Mouse (Mus musculus) c-Kit-positive CD71-negative TER-119-negative erythroid progenitor cells, embryonic 14.5 days (primary cell): ENCODE results near the gene Rnls.
"Not testable (repeated sequence)": the region's sequence is repeated elsewhere in the genome, so short reads cannot be mapped to it uniquely, and the experiment has no call there.

Experiments used
- DNase-seq: peaks from one replicate; pipeline ENCODE4 v3.0.0-alpha.2; 2013; ENCODE audit warnings: low read depth

Gene Rnls

GRCm38 (mm10) chr19:33391651-33392382, at the start of gene Rnls:
Rnls (minus strand) TSS chr19:33392295.
- peak; percentile 41 for DNase-seq

DNA sequence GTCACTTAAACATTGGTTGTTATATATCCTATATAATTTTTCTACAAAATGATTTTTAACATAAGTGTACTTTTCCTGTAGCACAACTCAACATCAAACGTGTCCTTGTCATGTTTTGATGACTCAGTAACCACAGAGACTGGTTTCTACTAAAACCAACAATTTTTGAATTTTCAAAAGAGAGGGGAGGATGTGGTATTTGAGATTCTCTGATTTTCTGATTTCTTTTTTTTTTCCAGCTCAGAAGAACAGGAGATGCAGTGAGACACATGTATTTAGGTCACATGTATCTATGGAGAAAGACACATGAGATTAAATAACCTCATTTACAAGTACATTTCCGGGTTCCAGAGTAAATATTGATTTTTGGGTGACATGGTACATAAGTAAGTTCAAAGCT, 37.4 kb upstream of the Rnls start:
- DNase-seq, result no peak

- DNase-seq, result not testable (repeated sequence)
Observed at GRCm38 (mm10) chr19:33419368-33419767, 27.3 kb upstream of the Rnls start.

GRCm38 (mm10) chr19:33380825-33381224, 11.3 kb downstream of the Rnls start:
- no peak for DNase-seq

GRCm38 (mm10) chr19:33380386-33380785, 11.7 kb downstream of the Rnls start:
- DNase-seq, result peak; percentile 17

DNA sequence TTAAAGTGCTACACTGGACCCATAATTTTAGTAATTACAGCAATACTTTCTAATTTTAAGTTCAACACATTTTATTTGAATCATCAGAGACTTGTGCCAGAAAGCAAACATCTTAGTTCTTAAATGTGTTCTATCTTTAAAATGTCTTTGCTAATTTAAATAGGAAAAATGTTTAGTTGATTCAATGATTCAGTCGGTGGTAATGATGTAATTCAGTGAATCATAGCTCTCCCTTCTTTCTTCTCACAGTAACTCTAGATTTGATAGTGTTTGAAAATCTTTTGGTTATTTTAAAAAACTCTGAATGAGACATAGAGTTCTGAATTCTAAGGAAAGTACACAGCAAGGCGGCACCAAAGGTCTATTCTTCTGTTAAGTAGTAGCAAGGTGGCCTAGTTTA, 23.3 kb downstream of the Rnls start:
- DNase-seq, result no peak

GRCm38 (mm10) chr19:33366661-33367060, 25.4 kb downstream of the Rnls start:
- peak; percentile 46 for DNase-seq

DNA sequence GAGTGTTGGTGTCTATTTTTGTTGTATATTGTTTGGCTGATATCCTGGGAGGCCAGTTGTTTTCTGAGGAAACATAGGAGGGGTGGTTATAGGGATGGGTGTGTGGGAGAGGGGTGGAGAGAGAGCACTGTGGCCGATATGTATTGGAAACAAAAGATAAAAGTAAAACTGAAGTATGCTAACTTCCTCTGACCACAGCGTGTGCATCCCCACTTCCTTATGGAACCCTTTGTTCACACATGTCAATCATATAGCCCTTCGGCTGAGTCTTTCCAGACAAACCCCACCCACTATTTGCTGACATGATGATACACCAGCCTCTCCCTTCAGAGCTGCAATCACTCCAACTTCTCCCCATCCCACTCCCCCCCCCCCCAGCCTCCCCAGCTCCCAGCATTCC, 35.1 kb downstream of the Rnls start:
- no peak for DNase-seq

DNA sequence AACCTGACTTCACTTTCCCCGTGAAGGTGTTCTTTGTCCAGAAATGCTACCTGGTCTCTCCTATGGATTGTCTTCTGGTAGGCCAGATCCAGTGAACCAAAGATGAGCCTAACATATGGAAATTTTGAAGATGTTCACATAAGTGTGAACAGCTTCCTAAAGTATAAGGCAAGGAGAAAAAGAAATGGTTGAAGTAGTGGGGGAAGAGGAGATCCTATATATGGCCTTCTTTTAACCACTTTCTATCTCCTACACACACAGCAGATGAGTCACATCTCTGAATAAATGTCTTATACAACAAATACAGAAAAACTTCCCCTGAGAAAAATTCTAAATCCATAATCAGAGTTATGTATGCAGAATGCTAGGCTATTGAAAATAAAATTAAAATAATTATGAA, 52.0 kb downstream of the Rnls start:
- DNase-seq, result no peak

DNA sequence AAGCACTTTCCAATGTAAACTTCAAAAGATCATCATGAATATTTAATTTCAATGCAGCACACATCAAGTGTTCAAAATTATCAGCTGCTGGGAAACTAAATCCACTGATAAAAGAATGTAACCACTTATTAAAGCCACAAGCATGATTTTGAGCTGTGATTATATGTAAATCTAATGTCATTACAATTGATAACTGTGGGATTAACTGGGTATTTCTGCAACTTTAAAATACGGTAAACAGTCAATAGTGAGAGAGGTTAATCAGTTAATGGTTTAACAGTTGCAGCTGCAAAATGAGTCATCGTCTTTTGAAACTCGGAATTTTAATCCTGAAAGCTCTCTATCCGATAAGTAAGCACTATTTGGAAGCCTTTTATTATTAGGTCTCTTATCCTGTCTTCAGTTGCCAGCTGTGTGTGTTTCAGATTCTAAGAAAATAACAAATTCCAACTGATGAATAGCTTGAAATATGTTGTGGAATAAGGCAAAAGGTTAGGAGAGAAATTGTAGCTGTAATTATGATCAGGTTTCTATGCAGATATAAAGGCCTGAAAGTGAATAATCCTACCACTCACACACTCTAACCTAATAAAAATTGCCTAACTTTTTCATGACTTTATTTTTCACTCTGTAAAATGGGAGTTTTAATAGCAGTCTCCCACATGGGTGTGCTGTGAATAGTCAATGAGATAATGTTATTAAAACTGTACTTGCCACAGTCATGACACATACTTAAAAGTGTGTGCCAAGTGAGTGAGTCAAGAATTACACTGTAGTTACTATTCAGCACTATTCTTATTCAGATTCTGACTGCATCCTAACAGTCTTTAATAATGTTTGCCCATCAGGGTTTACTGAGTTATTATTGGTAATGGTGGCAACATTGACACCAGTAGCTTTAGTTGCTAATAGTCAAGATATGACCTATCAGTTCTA, 65.1 kb downstream of the Rnls start:
- no peak for DNase-seq

- no peak for DNase-seq
Observed at GRCm38 (mm10) chr19:33318785-33319184, 73.3 kb downstream of the Rnls start.

DNA sequence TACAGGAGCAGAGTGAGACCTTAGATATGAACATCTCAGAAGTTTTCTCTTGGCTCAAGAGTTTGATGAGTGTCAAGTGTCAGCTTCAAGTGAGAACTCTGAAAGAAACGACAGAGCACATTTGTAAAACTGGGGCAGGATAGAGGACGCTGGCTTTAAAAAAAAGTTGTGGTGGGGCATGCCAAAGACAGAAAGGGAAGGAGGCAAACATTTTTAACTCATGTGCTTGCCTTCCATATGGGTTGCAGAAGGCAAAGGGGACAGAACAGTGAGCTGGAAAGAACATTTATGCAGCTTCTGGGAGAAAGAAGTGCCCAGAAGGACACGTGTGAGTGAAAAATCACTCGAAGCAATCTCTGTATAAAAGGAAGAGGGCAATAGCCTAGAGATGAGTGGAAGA, 75.0 kb downstream of the Rnls start:
- DNase-seq, result no peak

DNA sequence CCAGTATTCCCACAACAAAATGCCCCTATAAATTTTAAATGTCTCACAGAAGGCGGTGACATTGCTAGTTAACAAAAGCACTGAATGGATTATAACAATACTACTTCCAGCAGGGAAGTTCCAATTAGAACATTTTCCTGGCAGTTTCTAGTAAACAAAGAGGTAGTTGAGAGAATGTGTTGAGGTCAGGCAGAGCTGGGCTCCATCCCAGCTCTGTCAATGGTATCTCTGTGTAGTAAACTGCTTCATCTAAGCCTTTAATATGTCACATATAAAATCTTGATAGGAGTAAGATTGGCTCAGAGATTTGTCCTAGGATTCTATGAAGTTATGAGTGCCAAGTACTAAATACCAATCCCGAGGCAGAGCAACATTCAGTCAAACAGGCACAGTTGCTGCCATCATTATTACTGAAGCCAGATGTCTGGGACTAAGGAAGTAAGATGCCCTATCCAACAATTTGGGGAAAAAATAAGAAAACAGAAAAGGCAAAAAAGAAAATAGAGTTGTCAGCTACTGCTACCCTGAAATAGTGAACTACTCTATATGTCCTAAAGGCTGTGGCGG, 92.3 kb downstream of the Rnls start:
- DNase-seq, result no peak

DNA sequence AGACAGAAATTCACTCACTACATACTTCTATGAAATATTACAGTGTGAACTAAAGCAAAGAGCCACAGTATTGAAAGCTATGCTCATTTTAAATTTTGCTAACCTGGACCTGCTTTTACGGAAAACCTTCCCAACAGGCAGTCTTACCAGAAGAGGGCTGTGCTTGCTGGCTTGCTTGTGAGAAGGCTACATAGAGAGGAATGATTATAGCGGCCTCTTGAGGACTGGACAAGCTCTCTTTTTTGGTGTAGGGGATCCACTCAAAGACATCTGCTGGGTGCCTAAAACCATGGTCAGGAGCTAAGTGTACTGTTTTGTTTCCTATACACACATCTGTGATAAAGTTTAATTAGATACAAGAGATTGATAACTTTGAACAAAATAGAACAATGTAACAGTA, 95.8 kb downstream of the Rnls start:
- DNase-seq, result no peak

DNA sequence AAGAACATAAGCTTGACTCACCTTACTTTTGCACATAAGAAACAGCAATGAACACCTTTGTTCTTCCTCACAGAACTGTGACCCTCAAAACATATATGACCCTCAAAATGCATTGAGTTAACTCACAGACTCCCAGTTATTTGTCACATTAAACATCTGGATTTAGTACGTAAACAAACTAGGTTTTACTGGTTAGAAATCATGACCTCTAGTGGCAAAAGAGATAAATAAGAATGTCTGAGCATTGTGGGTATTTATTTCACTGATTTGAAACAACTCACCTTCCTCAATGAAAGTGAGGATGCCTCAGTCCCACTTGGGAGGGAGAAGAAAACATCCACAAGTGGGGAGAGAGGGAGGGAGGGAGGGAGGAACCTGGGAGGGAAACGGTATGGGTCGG, 109.1 kb downstream of the Rnls start:
- no peak for DNase-seq

- no peak for DNase-seq
Observed at GRCm38 (mm10) chr19:33276421-33276820, 115.7 kb downstream of the Rnls start.

DNA sequence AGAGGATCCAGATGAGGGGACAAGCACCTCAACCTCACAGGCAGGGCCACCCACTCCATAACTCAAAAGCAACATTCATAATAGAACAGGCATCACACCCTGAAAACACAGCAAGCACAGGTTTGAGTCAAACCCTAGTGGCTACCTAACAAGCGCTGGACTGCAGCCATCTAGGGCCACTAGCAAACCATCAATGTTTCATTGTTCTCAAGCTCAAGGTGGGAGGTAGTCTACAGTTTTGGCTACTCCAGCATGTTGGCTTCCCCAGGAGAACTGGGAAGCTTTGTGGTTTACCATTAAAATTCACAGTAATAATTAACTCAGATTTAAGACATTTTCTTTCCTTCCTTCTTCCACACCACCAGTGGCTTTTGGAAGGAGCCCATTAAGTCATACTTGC, 118.4 kb downstream of the Rnls start:
- DNase-seq, result no peak

DNA sequence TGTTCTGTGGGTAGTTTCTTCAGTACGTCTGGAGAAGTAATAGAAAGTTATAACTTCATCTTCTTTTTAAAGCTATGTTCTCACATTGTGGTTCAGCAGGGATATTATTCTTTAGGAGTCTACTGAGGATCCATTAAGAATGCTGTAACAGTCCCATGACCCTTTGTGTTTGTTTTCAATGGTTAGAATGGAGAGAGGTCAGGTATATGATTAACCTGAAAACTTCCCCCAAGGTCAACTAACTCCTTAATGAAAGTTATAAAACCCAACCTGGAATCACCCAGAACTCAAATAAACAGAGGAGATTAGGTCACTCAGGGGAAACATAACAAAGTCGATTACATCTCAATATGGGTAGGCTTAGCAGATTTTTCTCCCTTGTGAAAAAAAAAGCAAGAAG, 120.5 kb downstream of the Rnls start:
- DNase-seq, result no peak

DNA sequence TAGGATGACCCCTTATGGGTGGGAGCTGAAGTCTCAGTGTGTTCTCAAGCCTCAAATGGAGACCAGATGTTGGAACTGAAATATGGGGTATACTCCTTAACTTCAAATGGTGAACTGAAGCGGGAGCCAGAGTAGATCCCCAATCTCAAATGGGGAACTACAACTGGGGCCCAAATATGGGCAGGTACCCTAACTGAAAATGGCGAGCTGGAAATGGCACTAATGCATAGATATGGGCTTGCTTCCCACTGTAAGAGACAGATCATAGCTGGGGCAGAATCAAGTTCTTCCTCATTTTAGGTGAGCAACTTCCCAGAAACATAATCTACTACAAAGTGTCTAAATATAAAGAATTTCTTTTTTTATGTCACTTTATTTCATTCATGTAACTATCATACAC, 121.9 kb downstream of the Rnls start:
- no peak for DNase-seq

GRCm38 (mm10) chr19:33268044-33268443, 124.1 kb downstream of the Rnls start:
- DNase-seq, result no peak

DNA sequence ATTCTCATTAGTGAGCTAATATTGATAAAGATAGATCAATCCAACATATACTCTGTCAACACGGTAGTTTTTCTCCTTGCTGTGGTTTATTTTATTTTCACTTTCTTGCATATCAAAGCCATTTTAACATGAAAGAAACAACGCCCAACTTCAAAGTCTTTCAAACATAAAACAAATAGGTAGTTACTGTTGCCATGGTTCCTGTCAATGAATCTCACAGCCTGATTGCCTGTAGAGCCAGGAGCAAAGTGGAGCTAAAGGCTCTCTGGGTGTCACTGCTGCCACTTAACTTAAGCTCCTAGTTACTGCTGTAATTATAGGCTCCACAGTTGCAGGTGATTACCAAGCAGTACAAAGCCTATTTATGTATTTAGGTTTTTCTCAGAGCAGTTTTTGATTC, 126.8 kb downstream of the Rnls start:
- no peak for DNase-seq

DNA sequence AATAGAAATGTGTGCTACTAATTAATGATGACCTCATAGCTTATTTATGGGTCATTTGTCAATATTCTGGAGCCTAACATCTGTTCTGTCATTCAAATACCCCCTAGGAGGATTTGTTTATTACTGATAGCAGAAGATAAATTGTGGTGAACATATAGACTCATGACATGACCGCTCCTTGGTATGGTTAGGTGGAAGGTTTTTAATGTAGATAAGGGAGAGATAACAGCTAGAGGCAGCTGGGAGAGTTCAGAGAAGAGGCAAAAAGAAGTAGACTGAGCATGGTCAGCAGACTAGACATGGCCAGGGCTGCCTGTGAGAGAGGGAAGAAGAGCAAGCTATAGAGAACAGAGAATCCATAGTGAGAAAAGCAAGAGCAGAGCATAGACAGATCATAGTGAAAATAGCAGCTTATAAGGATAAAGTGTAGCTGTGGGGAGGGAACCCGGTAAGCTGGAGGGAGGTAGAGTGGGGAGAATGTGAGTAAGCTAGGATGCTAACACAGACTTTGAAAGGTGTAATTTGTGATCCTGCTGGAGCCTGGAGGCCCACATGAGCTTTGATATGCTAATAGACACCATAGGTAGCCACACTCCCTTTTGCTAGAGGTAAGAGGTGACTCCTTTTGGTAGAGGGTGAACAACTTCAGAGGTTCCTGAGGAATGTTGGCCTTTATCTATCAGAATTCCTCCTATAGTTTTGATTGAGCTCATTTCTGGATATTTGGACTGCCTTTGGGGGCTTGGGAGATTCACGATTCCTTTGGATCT, 127.7 kb downstream of the Rnls start:
- DNase-seq, result no peak
